Mouse (Mus musculus): ENCODE measurements around the gene Tet2. TPM values are rescaled to one million over a fixed set of nuclear protein-coding genes. Genes with fewer than 3 reads are reported as not detected.
A peak's percentile ranks its signal among the peaks of the same experiment; 100 is the strongest.

Gene Tet2
- total and polyA plus RNA-seq, 2 experiments: 8.2 to 12.1 TPM

GRCm38 (mm10) chr3:133436919-133437320, 108.0 kb downstream of the Tet2 start:
- no peak for TF ChIP-seq CTCF (IDR thresholded peaks at IDR 0.05; ENCODE audit: low read depth, low read length)
- TF ChIP-seq POLR2A (IDR thresholded peaks at IDR 0.05; ENCODE audit: extremely low read depth, insufficient read depth, low read length): no peak
- Histone ChIP-seq H3K79me2 (ENCODE audit: control insufficient read depth, insufficient read depth, low read length) (no peaks in the 10 kb centered on the region), H3K27me3 (ENCODE audit: control insufficient read depth, insufficient read depth, low read length) (no peaks in the 10 kb centered on the region), H3K36me3 (ENCODE audit: control insufficient read depth, insufficient read depth, low read length) (no peaks in the 10 kb centered on the region), H3K9ac (ENCODE audit: low read depth, low read length) (no peak overlapping the region), H3K4me3 (ENCODE audit: insufficient read depth, low read depth, low read length) (no peak overlapping the region), H3K4me1 (ENCODE audit: control insufficient read depth, insufficient read depth, low read length) (no peaks in the 10 kb centered on the region), H3K27ac (replicated peaks; ENCODE audit: insufficient read depth, low read depth, low read length) (no peak overlapping the region)
- 91% methylated on average over 6 of the region's 6 CpGs for whole genome bisulfite sequencing
- DNase-seq (ENCODE audit: extremely low read depth, low read depth, low spot score): no peak

GRCm38 (mm10) chr3:133436279-133436860, 108.6 kb downstream of the Tet2 start:
- H3K4me1 ChIP-seq (ENCODE audit: control insufficient read depth, insufficient read depth, low read length): no peaks in the 10 kb centered on the region
- TF ChIP-seq CTCF (IDR thresholded peaks at IDR 0.05; ENCODE audit: low read depth, low read length) (no peak), POLR2A (IDR thresholded peaks at IDR 0.05; ENCODE audit: extremely low read depth, insufficient read depth, low read length) (no peak)
- H3K27ac ChIP-seq (replicated peaks; ENCODE audit: insufficient read depth, low read depth, low read length): no peak overlapping the region
- no peaks in the 10 kb centered on the region for H3K36me3 ChIP-seq (ENCODE audit: control insufficient read depth, insufficient read depth, low read length)
- no peak overlapping the region for H3K4me3 ChIP-seq (ENCODE audit: insufficient read depth, low read depth, low read length)
- no peaks in the 10 kb centered on the region for H3K79me2 ChIP-seq (ENCODE audit: control insufficient read depth, insufficient read depth, low read length)
- 63% methylated on average over 4 of the region's 4 CpGs for WGBS
- H3K27me3 ChIP-seq (ENCODE audit: control insufficient read depth, insufficient read depth, low read length): no peaks in the 10 kb centered on the region
- H3K9ac ChIP-seq (ENCODE audit: low read depth, low read length): no peak overlapping the region
- DNase-seq (ENCODE audit: extremely low read depth, low read depth, low spot score): no peak

DNA sequence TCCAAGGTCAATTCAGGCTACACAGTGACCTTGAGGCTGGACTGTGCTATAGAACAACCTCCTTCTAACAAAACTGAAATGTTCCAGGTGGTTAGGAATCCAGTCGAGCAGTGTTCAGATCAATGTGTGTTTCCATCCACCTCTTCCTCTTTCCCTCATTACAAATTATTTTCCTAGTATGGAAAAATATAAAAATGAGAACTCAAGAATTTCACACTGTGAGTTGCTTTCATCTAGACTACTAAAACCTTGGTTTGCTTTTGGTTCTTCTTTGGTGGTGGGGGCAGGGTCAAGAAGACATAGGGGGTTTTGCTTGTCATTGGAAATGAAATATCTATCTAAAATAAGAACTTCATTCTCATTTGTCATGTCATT, 109.2 kb downstream of the Tet2 start:
- Histone ChIP-seq H3K4me3 (ENCODE audit: insufficient read depth, low read depth, low read length) (no peak overlapping the region), H3K79me2 (ENCODE audit: control insufficient read depth, insufficient read depth, low read length) (no peaks in the 10 kb centered on the region), H3K9ac (ENCODE audit: low read depth, low read length) (no peak overlapping the region), H3K36me3 (ENCODE audit: control insufficient read depth, insufficient read depth, low read length) (no peaks in the 10 kb centered on the region), H3K4me1 (ENCODE audit: control insufficient read depth, insufficient read depth, low read length) (no peaks in the 10 kb centered on the region), H3K27ac (replicated peaks; ENCODE audit: insufficient read depth, low read depth, low read length) (no peak overlapping the region), H3K27me3 (ENCODE audit: control insufficient read depth, insufficient read depth, low read length) (no peaks in the 10 kb centered on the region)
- WGBS: 89% methylated on average over 1 of the region's 1 CpGs
- DNase-seq (ENCODE audit: extremely low read depth, low read depth, low spot score): no peak
- TF ChIP-seq POLR2A (IDR thresholded peaks at IDR 0.05; ENCODE audit: extremely low read depth, insufficient read depth, low read length) (no peak), CTCF (IDR thresholded peaks at IDR 0.05; ENCODE audit: low read depth, low read length) (no peak)

GRCm38 (mm10) chr3:133435141-133435773, 109.7 kb downstream of the Tet2 start:
- Histone ChIP-seq H3K4me3 (ENCODE audit: insufficient read depth, low read depth, low read length) (no peak overlapping the region), H3K9ac (ENCODE audit: low read depth, low read length) (no peak overlapping the region), H3K4me1 (ENCODE audit: control insufficient read depth, insufficient read depth, low read length) (no peaks in the 10 kb centered on the region), H3K79me2 (ENCODE audit: control insufficient read depth, insufficient read depth, low read length) (no peaks in the 10 kb centered on the region), H3K36me3 (ENCODE audit: control insufficient read depth, insufficient read depth, low read length) (no peaks in the 10 kb centered on the region), H3K27ac (replicated peaks; ENCODE audit: insufficient read depth, low read depth, low read length) (no peak overlapping the region), H3K27me3 (ENCODE audit: control insufficient read depth, insufficient read depth, low read length) (no peaks in the 10 kb centered on the region)
- WGBS: 92% methylated on average over 6 of the region's 6 CpGs
- no peak for DNase-seq (ENCODE audit: extremely low read depth, low read depth, low spot score)
- no peak for TF ChIP-seq CTCF (IDR thresholded peaks at IDR 0.05; ENCODE audit: low read depth, low read length)
- no peak for TF ChIP-seq POLR2A (IDR thresholded peaks at IDR 0.05; ENCODE audit: extremely low read depth, insufficient read depth, low read length)

GRCm38 (mm10) chr3:133429394-133430173, 115.4 kb downstream of the Tet2 start:
- peak; percentile 61 for DNase-seq (ENCODE audit: extremely low read depth, low read depth, low spot score)
- no peaks in the 10 kb centered on the region for H3K36me3 ChIP-seq (ENCODE audit: control insufficient read depth, insufficient read depth, low read length)
- H3K9ac ChIP-seq (ENCODE audit: low read depth, low read length): no peak overlapping the region
- no peak overlapping the region for H3K4me3 ChIP-seq (ENCODE audit: insufficient read depth, low read depth, low read length)
- no peaks in the 10 kb centered on the region for H3K79me2 ChIP-seq (ENCODE audit: control insufficient read depth, insufficient read depth, low read length)
- TF ChIP-seq POLR2A (IDR thresholded peaks at IDR 0.05; ENCODE audit: extremely low read depth, insufficient read depth, low read length) (no peak), CTCF (IDR thresholded peaks at IDR 0.05; ENCODE audit: low read depth, low read length) (peak; percentile 14; the same call in 1 of the 2 replicates)
- H3K27me3 ChIP-seq (ENCODE audit: control insufficient read depth, insufficient read depth, low read length): no peaks in the 10 kb centered on the region
- no peak overlapping the region for H3K27ac ChIP-seq (replicated peaks; ENCODE audit: insufficient read depth, low read depth, low read length)
- no peaks in the 10 kb centered on the region for H3K4me1 ChIP-seq (ENCODE audit: control insufficient read depth, insufficient read depth, low read length)
- 55% methylated on average over 4 of the region's 4 CpGs for WGBS

All from liver, adult 2 months (tissue).